Mouse (Mus musculus) regulatory T cell (primary cell): ENCODE data around the gene Nme3.

Source experiments
- in situ Hi-C: fragments of 300-600 bp; cut with MboI, MseI; formaldehyde crosslinking; loops from one replicate; pipeline ENCODE4 v1.15.1; 2025; ENCODE audit warnings: high pct_unique_total_duplicates

Nme3 gene

DNA sequence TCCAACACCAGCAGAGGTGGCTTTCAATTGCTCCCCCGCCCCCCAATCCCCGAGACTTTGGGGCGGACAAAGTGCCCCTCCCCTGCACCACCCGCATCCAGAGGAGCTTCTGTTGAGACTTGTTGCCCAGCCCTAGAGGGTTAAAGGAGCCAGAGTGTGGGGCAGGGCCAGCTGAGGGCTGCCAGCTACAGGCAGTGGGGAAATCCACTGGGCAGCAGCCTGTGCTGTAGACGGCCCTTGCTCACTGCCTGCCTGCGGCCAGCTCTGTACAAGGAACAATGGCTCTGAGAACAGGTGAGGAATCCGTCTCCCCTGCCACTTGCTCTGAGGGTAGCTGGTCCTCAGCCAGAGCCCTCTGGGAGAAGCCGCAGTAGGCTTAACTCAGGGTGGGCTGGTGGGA lies 17.8 kb upstream of the Nme3 start:
- in situ Hi-C loops: no loop called here

DNA sequence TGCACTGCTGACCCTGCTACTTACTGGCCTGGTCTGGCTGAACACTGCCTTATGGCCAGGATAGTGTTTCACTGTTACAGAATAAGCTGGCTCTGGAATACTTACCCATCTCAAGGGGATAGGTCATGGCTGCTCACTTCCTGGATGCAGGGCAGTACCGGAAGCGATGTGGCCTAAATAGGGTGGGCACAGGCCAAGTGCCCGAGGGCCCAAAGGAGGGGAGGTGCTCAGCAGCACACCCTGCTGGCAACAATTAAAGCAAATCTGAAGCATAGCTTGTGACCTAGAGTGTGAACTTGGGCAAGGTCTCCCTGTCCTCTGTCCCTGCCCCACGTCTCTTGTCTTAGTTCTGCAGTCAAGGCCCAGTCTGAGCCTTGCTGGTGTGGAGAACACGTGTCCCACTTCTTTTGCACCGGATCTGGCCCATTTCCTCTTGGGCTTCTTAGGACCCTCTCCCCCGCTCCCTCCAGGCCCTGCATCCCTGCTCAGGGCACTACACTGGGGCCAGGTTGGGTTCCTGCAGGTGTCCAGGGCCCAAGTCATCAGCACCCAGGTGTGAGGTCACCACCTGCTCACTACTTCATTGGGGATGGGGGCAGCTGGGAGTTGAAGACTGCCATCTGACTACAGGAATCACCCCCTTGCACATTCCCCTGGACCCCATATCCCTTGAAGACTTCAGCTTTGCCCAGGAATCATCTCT lies 14.4 kb upstream of the Nme3 start:
- in situ Hi-C loops: no loop called here

DNA sequence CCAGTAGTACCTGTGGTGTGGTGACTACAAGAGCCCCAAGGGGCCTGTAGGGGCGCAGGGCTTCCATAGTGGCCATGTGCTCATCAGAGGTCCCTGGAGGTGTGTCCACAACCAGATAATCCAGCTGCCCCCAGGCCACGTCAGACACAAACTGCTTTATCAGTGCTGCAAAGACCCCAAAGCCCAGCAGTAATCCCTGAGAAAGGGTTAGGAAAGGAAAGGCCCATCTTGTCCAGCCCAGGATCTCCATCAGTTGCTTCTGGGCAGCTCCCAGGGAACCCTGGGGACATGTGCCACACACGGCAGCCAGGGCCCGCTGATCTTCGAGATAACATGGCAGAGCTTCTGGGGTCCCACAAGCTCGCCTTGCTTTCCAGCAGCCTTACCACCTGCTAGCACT lies 11.9 kb upstream of the Nme3 start:
- in situ Hi-C loops: no loop called here

DNA sequence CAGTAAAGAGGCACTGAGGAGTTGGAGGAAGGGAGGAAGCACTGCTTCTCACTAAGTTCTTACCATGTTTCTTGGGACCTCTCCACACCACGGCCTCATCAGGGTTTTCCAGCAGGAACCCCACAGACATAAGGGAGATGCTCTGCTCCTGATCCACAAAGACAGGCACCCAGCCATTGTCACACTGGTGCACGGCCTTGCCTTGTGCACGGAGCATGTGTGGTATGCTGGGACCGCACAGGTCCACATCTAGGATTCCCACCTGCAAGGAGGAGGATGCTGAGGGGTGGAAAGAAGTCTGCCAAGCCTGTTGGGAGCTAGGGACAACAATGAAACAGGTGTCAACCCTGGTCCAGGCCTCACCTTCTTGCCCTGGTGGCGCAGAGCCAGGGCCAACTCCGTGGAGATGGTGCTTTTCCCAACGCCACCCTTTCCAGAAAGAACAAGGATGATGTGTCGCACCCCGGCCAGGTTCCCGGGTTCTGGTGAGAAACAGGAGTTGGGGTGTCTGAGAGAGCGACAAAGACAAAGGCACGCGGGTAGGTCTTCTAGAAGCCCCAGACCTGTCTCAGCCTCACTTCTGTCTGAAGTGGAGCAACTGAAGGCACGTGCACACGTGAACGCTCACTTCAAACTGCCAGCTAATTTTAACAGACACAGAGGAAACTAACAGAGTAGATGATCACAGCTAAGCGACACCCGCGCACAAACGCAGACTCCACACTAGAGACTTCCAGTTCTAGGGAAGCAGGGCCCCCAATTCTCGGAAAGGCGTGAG lies 10.8 kb upstream of the Nme3 start:
- in situ Hi-C loops: no loop called here

DNA sequence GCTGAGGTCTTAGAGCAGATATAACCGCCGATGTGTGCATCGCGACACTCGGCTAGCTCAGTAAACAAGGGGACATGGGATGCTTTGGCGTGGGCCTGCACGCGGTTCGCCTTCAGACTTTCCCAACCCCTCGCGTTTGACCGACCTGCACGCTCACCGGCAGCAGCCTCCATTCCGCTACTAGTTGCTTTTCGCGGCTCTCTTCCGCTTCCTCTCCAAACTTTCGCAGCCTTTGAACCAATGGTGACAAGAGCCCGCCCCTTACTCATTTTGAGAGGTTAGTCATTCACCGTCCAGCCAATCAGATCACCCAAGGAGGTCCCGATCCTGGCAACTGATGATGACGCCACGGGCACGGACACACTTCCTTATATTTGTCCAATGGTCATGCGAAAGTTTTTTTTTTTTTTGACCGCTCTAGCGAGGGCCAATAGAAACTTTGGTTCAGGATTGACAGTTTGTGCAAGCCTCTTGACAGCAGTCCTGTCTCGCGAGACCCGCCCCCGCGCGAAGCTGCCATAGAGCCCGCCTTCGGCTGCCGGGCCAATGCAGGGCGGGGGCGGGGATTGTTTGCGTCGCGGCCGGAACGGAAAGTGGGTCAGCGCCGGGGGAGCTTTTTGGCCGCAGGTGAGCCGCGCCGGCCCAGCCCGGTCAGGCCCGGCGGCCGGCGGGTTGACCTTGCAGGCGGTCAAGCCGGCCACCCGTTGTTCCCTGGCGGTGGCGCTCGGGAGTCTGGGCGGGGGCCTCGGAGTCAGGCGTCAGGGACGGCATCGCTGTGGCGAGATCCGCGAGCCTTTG lies 10.0 kb upstream of the Nme3 start, which contains the start of the genes Nubp2 and Spsb3:
Nubp2 (minus strand) TSS at position 216 of the 798 bp plus-strand sequence.
Spsb3 (plus strand) TSS at position 510 of the 798 bp plus-strand sequence.
- in situ Hi-C loops: no loop called here

DNA sequence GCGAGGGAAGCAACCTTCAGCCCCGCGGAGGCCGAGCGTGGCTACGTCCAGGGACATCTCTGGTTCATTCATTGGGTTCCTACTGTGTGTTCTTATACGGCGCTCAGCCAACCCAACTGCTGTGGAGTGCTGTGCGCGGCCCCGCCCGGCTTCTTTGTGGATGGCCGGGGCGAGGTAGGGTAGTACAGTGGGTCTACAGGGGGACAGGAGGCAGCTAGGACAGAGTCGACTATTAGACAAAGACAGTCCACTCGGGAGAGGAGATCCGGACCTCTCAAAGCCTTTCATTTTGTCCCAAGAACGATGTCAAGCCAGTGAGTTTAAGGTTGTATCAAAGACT lies 9.4 kb upstream of the Nme3 start:
- in situ Hi-C loops: no loop called here

DNA sequence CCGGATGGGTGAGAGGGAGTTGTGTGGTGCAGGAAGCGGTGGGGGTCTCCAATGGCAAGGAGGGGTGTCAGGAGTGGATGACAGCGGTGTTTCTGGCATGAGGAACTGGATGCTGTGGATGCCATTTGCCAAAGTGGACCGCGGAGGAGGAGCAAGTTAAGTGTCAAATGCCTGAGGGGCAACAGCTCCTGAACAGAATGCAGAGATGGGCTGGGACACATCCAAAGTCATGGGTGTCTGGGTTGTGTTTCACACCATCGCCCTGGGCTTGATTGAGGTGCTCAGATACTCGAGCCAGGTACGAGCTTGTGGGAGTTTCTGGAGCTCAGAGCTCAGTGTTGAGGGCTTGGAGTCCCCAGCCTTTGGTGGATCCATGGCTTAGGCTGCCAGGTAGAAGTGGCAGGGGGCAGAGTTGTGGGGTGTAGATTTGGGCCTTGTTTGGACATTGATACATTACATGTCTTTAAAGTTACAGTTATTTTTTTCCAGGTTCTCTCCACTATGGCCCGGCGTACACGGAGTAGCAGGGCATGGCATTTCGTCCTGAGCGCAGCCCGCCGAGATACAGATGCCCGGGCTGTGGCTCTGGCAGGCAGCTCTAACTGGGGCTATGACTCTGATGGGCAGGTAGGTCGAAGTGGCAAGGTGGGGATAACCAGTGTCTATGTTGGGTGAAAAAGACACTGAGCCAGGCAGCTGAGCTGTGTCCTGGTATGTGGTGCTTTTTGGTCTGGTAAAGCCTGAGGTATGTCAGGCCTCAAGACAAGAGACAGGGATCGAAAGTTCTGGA lies 8.8 kb upstream of the Nme3 start:
- in situ Hi-C loops: no loop called here

DNA sequence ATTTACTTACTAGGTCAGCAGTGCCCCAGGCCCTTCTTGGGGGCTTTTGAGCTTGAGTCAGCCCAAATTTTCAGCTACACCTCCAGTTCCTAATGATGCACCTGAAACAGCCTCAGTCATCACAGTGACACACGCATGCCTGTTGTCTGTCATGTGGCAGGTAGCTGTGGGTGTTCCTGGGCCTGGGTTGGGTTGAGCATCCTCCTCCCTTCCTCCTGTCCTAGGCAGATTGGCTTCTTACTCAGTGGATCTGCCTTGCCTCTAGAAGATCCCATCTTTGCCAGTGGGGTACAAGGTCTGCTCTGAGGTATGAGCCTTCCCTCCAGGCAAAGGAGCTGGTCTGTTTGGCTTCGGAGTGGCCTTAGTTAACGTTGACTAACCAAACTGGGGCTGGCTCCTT lies 7.4 kb upstream of the Nme3 start:
- in situ Hi-C loops: no loop called here

DNA sequence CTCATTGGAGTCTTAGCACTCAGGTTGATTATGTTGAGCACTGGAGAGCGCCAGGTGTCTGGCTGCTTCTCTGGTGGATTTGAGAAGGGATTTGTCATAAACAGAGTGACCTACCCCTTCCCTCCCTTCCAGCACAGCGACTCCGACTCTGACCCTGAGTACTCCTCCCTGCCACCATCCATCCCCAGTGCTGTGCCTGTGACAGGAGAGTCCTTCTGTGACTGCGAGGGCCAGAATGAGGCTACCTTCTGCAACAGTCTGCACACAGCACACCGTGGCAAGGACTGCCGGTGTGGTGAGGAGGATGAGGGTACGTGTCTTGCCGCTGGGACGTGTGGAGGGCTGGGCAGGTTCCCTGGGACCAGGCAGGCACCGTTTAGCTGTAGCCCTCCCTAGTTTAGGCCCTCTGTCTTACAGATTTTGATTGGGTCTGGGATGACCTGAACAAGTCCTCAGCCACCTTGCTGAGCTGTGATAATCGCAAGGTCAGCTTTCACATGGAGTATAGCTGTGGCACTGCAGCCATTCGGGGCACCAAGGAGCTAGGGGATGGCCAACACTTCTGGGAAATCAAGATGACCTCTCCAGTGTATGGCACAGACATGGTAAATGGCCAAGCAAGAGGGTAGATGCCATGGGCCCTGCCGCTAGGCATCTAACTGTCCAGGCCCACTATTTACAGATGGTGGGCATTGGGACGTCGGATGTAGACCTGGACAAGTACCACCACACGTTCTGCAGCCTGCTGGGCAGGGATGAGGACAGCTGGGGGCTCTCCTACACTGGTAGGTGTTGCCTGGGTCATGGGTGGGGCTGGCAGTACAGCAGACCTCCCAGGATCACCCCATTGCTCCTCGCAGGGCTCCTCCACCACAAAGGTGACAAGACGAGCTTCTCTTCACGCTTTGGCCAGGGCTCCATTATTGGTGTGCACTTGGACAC lies 5.9 kb upstream of the Nme3 start:
- in situ Hi-C loops: loop anchor here (5.0 kb wide), 1 partner anchor 38 kb away; the partner anchor contains the start of gene Fahd1

DNA sequence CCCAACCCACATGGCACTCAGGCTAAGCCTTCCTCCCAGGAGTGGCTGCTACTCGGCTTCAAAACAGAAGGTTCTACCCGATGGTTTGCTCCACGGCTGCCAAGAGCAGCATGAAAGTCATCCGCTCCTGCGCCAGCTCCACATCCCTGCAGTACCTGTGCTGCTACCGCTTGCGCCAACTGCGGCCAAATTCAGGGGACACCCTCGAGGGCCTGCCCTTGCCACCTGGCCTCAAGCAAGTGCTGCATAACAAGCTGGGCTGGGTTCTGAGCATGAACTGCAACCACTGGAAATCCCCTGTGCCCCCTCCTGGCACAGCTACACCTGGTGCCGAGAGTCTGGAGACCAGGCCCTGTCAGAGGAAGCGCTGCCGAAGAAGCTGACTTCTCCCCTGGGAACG lies 5.0 kb upstream of the Nme3 start:
- in situ Hi-C loops: loop anchor here (5.0 kb wide), 1 partner anchor 39 kb away; the partner anchor contains the start of gene Fahd1

DNA sequence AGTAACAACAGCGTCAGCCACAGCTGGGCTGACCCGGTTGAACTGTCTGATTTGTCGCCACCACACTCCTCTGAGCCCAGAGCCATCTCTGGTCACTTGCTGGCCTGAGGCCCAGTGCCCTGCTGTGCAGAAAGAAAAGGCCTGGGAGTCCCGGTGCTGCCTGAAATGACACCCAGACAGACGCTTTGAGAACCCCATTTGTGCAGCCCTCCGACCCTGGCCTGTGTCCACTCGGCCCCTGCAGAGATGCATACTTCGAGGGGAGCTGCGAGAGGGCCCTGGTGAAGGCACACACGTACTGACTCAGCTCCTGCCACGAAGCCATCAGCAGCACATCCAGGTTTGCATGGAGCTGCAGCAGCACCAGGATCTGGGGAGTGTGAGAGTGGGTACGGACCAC lies 3.5 kb upstream of the Nme3 start:
- in situ Hi-C loops: loop anchor here (5.0 kb wide), 1 partner anchor 40 kb away; the partner anchor contains the start of gene Fahd1

DNA sequence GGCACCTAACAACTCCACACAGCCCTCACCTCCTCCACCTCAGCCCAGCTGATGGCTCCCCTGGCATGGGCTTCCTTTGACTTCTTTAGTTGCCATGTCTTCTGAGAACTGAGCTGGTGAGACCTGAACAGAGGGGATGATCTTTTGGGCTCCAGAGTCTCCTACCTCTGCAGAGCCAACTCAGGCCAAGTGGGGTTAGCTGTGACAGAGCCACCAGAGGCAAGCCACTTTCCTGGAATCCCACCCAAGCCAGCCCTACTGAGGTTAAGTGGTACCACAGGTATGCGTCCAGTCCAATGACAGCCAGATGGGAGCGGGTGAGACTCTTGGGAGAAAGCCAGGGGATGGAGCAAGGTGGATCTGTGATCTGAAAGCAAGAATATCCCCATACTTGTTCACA lies 3.0 kb upstream of the Nme3 start:
- in situ Hi-C loops: loop anchor here (5.0 kb wide), 1 partner anchor 41 kb away; the partner anchor contains the start of gene Fahd1

DNA sequence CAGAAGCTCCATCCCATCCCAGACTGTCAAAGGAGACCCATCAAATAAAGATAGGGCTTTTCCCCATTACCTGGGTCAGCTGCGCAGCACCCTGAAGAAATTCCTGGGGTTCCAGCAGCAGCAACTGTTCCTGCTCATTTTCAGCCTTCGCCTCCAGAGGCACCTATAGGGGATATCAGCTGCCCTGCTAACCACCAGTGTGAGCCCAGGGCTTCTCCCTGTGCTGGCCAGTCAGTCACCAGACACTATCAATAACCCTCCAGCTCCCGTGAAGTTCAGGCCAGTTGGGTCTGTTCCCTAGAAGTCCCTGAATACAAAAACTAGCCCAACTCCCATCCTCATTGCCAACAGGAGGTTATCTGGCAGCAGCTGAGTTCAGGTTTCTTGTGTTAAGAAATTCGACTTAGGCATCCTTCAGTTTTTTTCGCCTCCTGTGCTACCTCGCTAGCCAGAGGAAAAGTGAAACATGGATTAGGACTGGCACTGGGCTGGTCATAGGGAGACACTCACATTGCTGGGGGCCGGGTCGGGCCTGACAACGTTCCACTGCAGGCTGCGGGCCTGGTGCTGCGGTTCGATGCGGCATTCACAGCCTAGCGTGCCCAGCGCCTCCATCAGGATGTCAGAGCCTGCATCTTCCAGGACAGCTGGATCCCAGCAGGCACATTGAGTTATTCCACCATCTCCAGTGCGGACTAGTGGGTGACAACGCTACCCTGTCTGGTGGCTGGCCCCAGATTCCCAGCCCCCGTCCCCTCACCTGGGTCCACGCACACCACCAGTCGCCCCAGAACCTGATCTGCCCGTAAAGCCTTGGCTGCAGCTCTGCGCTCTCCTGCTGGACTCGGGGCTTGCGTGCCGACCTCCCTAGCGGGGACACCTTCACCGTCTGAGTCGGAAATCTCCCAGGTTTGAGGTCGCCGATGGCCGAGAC lies 2.0 kb upstream of the Nme3 start:
- in situ Hi-C loops: loop anchor here (5.0 kb wide), 1 partner anchor 42 kb away; the partner anchor contains the start of gene Fahd1

DNA sequence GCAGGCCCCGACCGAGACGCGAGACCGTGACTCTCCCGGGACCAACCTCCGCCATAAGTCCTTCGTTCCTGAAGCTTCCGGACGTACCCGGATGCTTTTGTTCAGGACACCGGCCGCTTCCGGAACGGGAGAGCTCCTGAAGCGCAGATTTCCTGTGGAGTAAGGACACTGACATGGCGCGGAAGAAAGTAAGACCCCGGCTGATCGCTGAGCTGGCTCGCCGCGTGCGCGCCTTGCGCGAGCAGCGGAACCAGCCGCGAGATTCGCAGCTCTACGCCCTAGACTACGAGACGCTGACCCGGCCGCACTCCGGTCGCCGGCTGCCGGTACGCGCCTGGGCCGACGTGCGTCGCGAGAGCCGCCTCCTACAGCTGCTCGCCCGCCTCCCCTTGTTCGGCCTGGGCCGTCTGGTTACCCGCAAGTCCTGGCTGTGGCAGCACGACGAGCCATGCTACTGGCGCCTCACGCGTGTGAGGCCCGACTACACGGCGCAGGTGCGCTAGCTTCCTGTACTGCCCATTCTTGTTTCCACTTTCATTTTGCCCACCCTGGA lies 1.2 kb upstream of the Nme3 start, which contains the start of the genes Eme2 and Mrps34:
Eme2 (minus strand) TSS at position 93 of the 553 bp plus-strand sequence.
Mrps34 (plus strand) TSS at position 122 of the 553 bp plus-strand sequence.
- in situ Hi-C loops: loop anchor here (5.0 kb wide), 1 partner anchor 43 kb away; the partner anchor contains the start of gene Fahd1

DNA sequence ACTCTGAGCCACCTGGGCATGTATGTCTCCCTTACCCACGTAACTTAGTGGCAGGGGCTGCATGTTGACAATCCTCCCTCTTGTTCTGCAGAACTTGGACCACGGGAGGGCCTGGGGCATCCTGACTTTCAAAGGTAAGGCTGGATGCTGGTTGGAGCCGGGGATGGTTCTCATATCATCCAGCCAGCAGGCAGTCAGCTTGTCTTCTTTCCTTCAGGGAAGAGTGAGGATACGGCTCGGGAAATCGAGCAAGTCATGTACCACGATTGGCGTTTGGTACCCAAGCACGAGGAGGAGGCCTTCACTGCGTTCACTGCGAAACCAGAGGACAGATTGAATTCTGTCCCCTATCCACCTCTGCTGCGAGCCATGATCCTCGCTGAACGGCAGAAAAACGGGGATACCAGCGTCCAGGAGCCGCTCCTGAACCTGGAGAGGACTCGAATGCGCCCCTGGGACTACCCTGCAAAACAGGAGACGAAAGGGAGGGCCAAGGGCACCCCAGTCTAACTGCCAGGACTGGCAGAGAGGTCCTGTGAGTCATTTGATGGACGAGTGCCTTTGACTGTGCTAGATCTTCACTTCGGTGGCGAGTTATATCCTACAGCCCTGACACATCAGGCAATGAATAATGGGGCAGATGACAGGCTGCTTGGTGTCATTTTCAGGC lies 594 bp upstream of the Nme3 start:
- in situ Hi-C loops: no loop called here

DNA sequence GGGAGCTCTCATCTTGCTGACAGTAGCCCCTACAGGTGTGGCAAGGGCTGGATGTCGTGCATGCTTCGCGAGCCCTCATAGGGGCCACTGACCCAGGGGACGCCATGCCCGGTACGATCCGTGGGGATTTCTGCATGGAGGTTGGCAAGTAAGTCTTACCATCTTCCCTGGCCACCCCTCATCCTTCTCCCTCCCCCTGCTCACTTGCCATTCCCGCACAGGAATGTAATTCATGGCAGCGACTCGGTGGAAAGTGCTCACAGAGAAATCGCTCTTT lies 631 bp downstream of the Nme3 start:
- in situ Hi-C loops: no loop called here

DNA sequence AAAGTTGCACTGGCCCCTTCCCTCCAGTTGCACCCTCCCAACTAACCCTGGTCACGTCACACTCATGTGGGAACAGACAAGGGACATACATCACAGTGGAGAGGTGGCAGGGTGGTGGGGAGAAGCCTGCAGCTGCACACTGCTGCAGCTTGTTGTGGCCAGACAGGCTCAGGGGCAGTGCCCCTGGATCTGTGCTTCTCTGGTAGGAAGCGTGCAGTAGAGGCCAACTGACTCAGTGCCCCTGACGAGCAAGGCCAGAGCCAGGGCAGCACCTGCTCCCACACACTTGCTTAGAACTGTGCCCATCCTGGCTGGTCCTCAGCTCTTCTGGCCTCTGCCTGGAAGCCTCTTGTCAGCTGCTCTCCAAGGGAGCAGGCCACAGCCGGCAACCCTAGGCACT lies 1.3 kb downstream of the Nme3 start:
- in situ Hi-C loops: no loop called here
